Mouse (Mus musculus) heart, postnatal 25 days (tissue): ENCODE data around the gene Abr. TPM values are rescaled to one million over a fixed set of nuclear protein-coding genes. Genes with fewer than 3 reads are reported as not detected.

ENCODE experiments used
- DNase-seq: peaks from one replicate; pipeline ENCODE4 v3.0.0; 2022; ENCODE audit warnings: low spot score
- intact Hi-C: fragments of 180-260 bp; cut with DNase I; formaldehyde crosslinking; loops from one replicate; pipeline ENCODE4 v1.15.1; 2025
- total RNA-seq, 2 experiments: library from RNA; stranded (reverse); gene quantifications; 2 replicates each; pipeline ENCODE4 v1.2.3; 2021

The Abr gene
- 10 to 100 TPM; 26.2 to 29.5 TPM for total RNA-seq

- intact Hi-C loops = no loop called here
- no peak for DNase-seq
Observed at GRCm38 (mm10) chr11:76622152-76622565, at the start of gene Abr. TSS of gene Abr (minus strand) at chr11:76622314.

- no peak for DNase-seq
- intact Hi-C loops = no loop called here
Observed at GRCm38 (mm10) chr11:76667807-76668206, 45.7 kb upstream of the Abr start.

- intact Hi-C loops = no loop called here
- no peak for DNase-seq
Observed at GRCm38 (mm10) chr11:76666002-76666649, 44.0 kb upstream of the Abr start.

- intact Hi-C loops = no loop called here
- no peak for DNase-seq
Observed at GRCm38 (mm10) chr11:76661790-76662468, 39.8 kb upstream of the Abr start.

- no peak for DNase-seq
- intact Hi-C loops = no loop called here
Observed at GRCm38 (mm10) chr11:76659138-76659930, 37.2 kb upstream of the Abr start.

- DNase-seq = no peak
- intact Hi-C loops = no loop called here
Observed at GRCm38 (mm10) chr11:76657450-76657970, 35.4 kb upstream of the Abr start.

GRCm38 (mm10) chr11:76655106-76655505 is 33.0 kb upstream of the Abr start:
- no peak for DNase-seq
- intact Hi-C loops = no loop called here

GRCm38 (mm10) chr11:76652838-76653334 is 30.8 kb upstream of the Abr start:
- intact Hi-C loops = no loop called here
- DNase-seq = no peak

GRCm38 (mm10) chr11:76650862-76651560 is 28.9 kb upstream of the Abr start:
- no peak for DNase-seq
- intact Hi-C loops = no loop called here

- no peak for DNase-seq
- intact Hi-C loops = loop anchor here (5.0 to 10.0 kb wide), 3 partner anchors 103 to 193 kb away; no protein-coding TSS in a partner anchor
Observed at GRCm38 (mm10) chr11:76647500-76647899, 25.4 kb upstream of the Abr start.

- DNase-seq = no peak
- intact Hi-C loops = loop anchor here (5.0 to 10.0 kb wide), 3 partner anchors 102 to 192 kb away; no protein-coding TSS in a partner anchor
Observed at GRCm38 (mm10) chr11:76647062-76647461, 24.9 kb upstream of the Abr start.

GRCm38 (mm10) chr11:76645955-76646354 is 23.8 kb upstream of the Abr start:
- DNase-seq = peak; percentile 61
- intact Hi-C loops = loop anchor here (5.0 to 10.0 kb wide), 3 partner anchors 101 to 191 kb away; no protein-coding TSS in a partner anchor

GRCm38 (mm10) chr11:76645036-76645435 is 22.9 kb upstream of the Abr start:
- no peak for DNase-seq
- intact Hi-C loops = loop anchor here (5.0 to 10.0 kb wide), 3 partner anchors 100 to 190 kb away; no protein-coding TSS in a partner anchor

GRCm38 (mm10) chr11:76644257-76644656 is 22.1 kb upstream of the Abr start:
- no peak for DNase-seq
- intact Hi-C loops = loop anchor here (10.0 kb wide), 2 partner anchors 99 to 189 kb away; no protein-coding TSS in a partner anchor

- intact Hi-C loops = loop anchor here (10.0 kb wide), 2 partner anchors 95 to 185 kb away; no protein-coding TSS in a partner anchor
- no peak for DNase-seq
Observed at GRCm38 (mm10) chr11:76640231-76640630, 18.1 kb upstream of the Abr start.

GRCm38 (mm10) chr11:76639269-76639985 is 17.3 kb upstream of the Abr start:
- intact Hi-C loops = no loop called here
- no peak for DNase-seq

GRCm38 (mm10) chr11:76630487-76630886 is 8.4 kb upstream of the Abr start:
- intact Hi-C loops = no loop called here
- no peak for DNase-seq

GRCm38 (mm10) chr11:76630023-76630422 is 7.9 kb upstream of the Abr start:
- intact Hi-C loops = no loop called here

GRCm38 (mm10) chr11:76628613-76629012 is 6.5 kb upstream of the Abr start:
- no peak for DNase-seq
- intact Hi-C loops = no loop called here

More at GRCm38 (mm10) chr11:76630023-76630422, 7.9 kb upstream of the Abr start:
- DNase-seq = no peak
